Mouse (Mus musculus) layer of hippocampus, adult 9-11 months (tissue): ENCODE measurements around the gene Lekr1.

ENCODE experiments used
- DNase-seq: peaks from one replicate; pipeline ENCODE4 v3.0.0; 2022

The Lekr1 gene

GRCm38 (mm10) chr3:65769666-65770065 lies 103.6 kb downstream of the Lekr1 start:
- DNase-seq = peak; percentile 6

- no peak for DNase-seq
These were observed 107.9 kb downstream of the Lekr1 start for GRCm38 (mm10) chr3:65773910-65774309.

- no peak for DNase-seq
These were observed 109.1 kb downstream of the Lekr1 start for GRCm38 (mm10) chr3:65775096-65775495.

- DNase-seq = no peak
These were observed 116.2 kb downstream of the Lekr1 start for GRCm38 (mm10) chr3:65782246-65782645.

- DNase-seq = no peak
These were observed 124.2 kb downstream of the Lekr1 start for GRCm38 (mm10) chr3:65790076-65790685.

- DNase-seq = no peak
These were observed 127.5 kb downstream of the Lekr1 start for GRCm38 (mm10) chr3:65793561-65793960.

- no peak for DNase-seq
These were observed 128.7 kb downstream of the Lekr1 start for GRCm38 (mm10) chr3:65794711-65795110.

- DNase-seq = no peak
These were observed 131.5 kb downstream of the Lekr1 start for GRCm38 (mm10) chr3:65797345-65798137.

- no peak for DNase-seq
These were observed 134.9 kb downstream of the Lekr1 start for GRCm38 (mm10) chr3:65800962-65801361.

- DNase-seq = no peak
These were observed 136.2 kb downstream of the Lekr1 start for GRCm38 (mm10) chr3:65802185-65802584.

- DNase-seq = no peak
These were observed 136.8 kb downstream of the Lekr1 start for GRCm38 (mm10) chr3:65802868-65803267.

GRCm38 (mm10) chr3:65814881-65815280 lies 148.9 kb downstream of the Lekr1 start:
- no peak for DNase-seq

- no peak for DNase-seq
These were observed 150.0 kb downstream of the Lekr1 start for GRCm38 (mm10) chr3:65816012-65816411.

- DNase-seq = no peak
These were observed 152.6 kb downstream of the Lekr1 start for GRCm38 (mm10) chr3:65818597-65818996.

GRCm38 (mm10) chr3:65819841-65820240 lies 153.8 kb downstream of the Lekr1 start:
- DNase-seq = no peak

- DNase-seq = no peak
These were observed 158.9 kb downstream of the Lekr1 start for GRCm38 (mm10) chr3:65824886-65825285.

GRCm38 (mm10) chr3:65826716-65827115 lies 160.7 kb downstream of the Lekr1 start:
- DNase-seq = no peak

- no peak for DNase-seq
These were observed 161.4 kb downstream of the Lekr1 start for GRCm38 (mm10) chr3:65827400-65827799.

GRCm38 (mm10) chr3:65828020-65828419 lies 162.0 kb downstream of the Lekr1 start:
- DNase-seq = no peak

GRCm38 (mm10) chr3:65829230-65829629 lies 163.2 kb downstream of the Lekr1 start:
- DNase-seq = peak; percentile 34

- DNase-seq = no peak
These were observed 164.0 kb downstream of the Lekr1 start for GRCm38 (mm10) chr3:65829943-65830483.

- DNase-seq = no peak
These were observed 164.8 kb downstream of the Lekr1 start for GRCm38 (mm10) chr3:65830801-65831200.

- no peak for DNase-seq
These were observed 166.4 kb downstream of the Lekr1 start for GRCm38 (mm10) chr3:65832398-65832797.

GRCm38 (mm10) chr3:65836435-65836834 lies 170.4 kb downstream of the Lekr1 start:
- DNase-seq = no peak
